Mouse (Mus musculus) hindbrain, embryonic 10.5 days (tissue): ENCODE results near the gene AY074887. TPM values are rescaled to one million over a fixed set of nuclear protein-coding genes. Genes with fewer than 3 reads are reported as not detected.

ENCODE experiments used
- polyA plus RNA-seq: library from polyadenylated mRNA; unstranded; fragments of >200 nt; fragmentation: Nextera tagmentation; extraction: Ambion mirVana; gene quantifications from 2 replicates; pipeline ENCODE4 v1.2.1, GENCODE M21; 2016

AY074887 gene
- polyA plus RNA-seq, 1 experiment from 2014 or later: 0.69 TPM

Other genes starting within 250 kb of the AY074887 start
- 150 and 174 TPM in 2 replicates for gene Wdr61, start 216.5 kb downstream of the AY074887 start, polyA plus RNA-seq
- 1,866 and 1,915 TPM in 2 replicates for gene Crabp1, start 186.2 kb downstream of the AY074887 start, polyA plus RNA-seq
- 41.6 and 44.1 TPM in 2 replicates for gene Ireb2, start 87.2 kb downstream of the AY074887 start, polyA plus RNA-seq
- 4.6 and 4.7 TPM in 2 replicates for gene Hykk, start 33.7 kb downstream of the AY074887 start, polyA plus RNA-seq
- gene Psma4, start 208 bp downstream of the AY074887 start, polyA plus RNA-seq: 319 and 324 TPM in 2 replicates
- gene Chrna5, start 29.9 kb upstream of the AY074887 start, polyA plus RNA-seq: 2.3 and 3.4 TPM in 2 replicates
- gene Chrna3, start 75.6 kb upstream of the AY074887 start, polyA plus RNA-seq: 13.7 and 17.3 TPM in 2 replicates
- 3.2 and 4.4 TPM in 2 replicates for gene Chrnb4, start 97.8 kb upstream of the AY074887 start, polyA plus RNA-seq
- 39.5 and 41.2 TPM in 2 replicates for gene Ube2q2, start 197.9 kb upstream of the AY074887 start, polyA plus RNA-seq